Mouse (Mus musculus) neural tube, embryonic 15.5 days (tissue): ENCODE results near the gene Sema5b. TPM values are rescaled to one million over a fixed set of nuclear protein-coding genes. Genes with fewer than 3 reads are reported as not detected.
"Not testable (repeated sequence)": the region's sequence is repeated elsewhere in the genome, so short reads cannot be mapped to it uniquely, and the experiment has no call there.

Source experiments
- ATAC-seq: fragments of 200-750 bp; cut with Nextera tagmentation; 2 replicates; pipeline ENCODE4 v1.8.0; 2017; ENCODE audit warnings: mild to moderate bottlenecking, moderate TSS enrichment, moderate library complexity; ENCODE audit not compliant: low FRiP score
- H3K27ac ChIP-seq: fragments of 300-500 bp; sonication (generic); replicated peaks from 2 replicates; pipeline ENCODE4 v1.5.1; 2015; ENCODE audit warnings: mild to moderate bottlenecking, inconsistent platforms
- H3K27me3 ChIP-seq: fragments of 300-500 bp; sonication (generic); replicated peaks from 2 replicates; pipeline ENCODE4 v1.6.1; 2015; ENCODE audit warnings: inconsistent platforms
- H3K36me3 ChIP-seq: fragments of 300-500 bp; sonication (generic); 2 replicates; pipeline ENCODE4 v1.6.1; 2015; ENCODE audit warnings: inconsistent platforms
- H3K4me1 ChIP-seq: fragments of 300-500 bp; sonication (generic); 2 replicates; pipeline ENCODE4 v1.6.1; 2015; ENCODE audit warnings: inconsistent platforms
- H3K4me2 ChIP-seq: fragments of 300-500 bp; sonication (generic); 2 replicates; pipeline ENCODE4 v1.6.1; 2015; ENCODE audit warnings: inconsistent platforms, mild to moderate bottlenecking, moderate library complexity
- H3K4me3 ChIP-seq: fragments of 300-500 bp; sonication (generic); replicated peaks from 2 replicates; pipeline ENCODE4 v1.5.1; 2015; ENCODE audit warnings: mild to moderate bottlenecking, inconsistent platforms
- H3K9ac ChIP-seq: fragments of 300-500 bp; sonication (generic); replicated peaks from 2 replicates; pipeline ENCODE4 v1.6.1; 2015; ENCODE audit warnings: mild to moderate bottlenecking, inconsistent platforms
- H3K9me3 ChIP-seq: fragments of 300-500 bp; sonication (generic); replicated peaks from 2 replicates; pipeline ENCODE4 v1.6.1; 2016; ENCODE audit warnings: inconsistent platforms
- WGBS: fragments of 180-500 bp; shearing (Covaris S2); methylation state at CpG from one replicate; pipeline ENCODE4 v1.1.7; 2015; ENCODE audit warnings: mixed read lengths; 5-methylcytosine and 5-hydroxymethylcytosine counted together
- polyA plus RNA-seq: library from polyadenylated mRNA; unstranded; fragments of >200 nt; fragmentation: Nextera tagmentation; extraction: Ambion mirVana; gene quantifications from 2 replicates; pipeline ENCODE4 v1.2.1, GENCODE M21; 2015

Gene Sema5b
- polyA plus RNA-seq, 1 experiment from 2014 or later = 17.2 TPM

GRCm38 (mm10) chr16:35557038-35557437, 16.1 kb downstream of the Sema5b start:
- ATAC-seq = no peak
- Histone ChIP-seq H3K4me1 (peaks cover 19% of the 10 kb centered on the region), H3K9ac (no peak overlapping the region), H3K27ac (no peak overlapping the region), H3K4me3 (no peak overlapping the region), H3K4me2 (no peak overlapping the region), H3K9me3 (no peaks in the 10 kb centered on the region), H3K36me3 (no peaks in the 10 kb centered on the region), H3K27me3 (no peaks in the 10 kb centered on the region)
- 64% methylated on average over 6 of the region's 6 CpGs for WGBS

GRCm38 (mm10) chr16:35561541-35561940, 20.6 kb downstream of the Sema5b start:
- WGBS = 71% methylated on average over 6 of the region's 6 CpGs
- ATAC-seq = no peak
- no peak overlapping the region for H3K9ac ChIP-seq
- peaks cover 19% of the 10 kb centered on the region for H3K4me1 ChIP-seq
- H3K4me3 ChIP-seq = no peak overlapping the region
- H3K27ac ChIP-seq = no peak overlapping the region
- H3K36me3 ChIP-seq = no peaks in the 10 kb centered on the region
- no peaks in the 10 kb centered on the region for H3K9me3 ChIP-seq
- no peaks in the 10 kb centered on the region for H3K27me3 ChIP-seq
- no peak overlapping the region for H3K4me2 ChIP-seq

GRCm38 (mm10) chr16:35564246-35564905, 23.4 kb downstream of the Sema5b start:
- WGBS = 52% methylated on average over 22 of the region's 22 CpGs
- ATAC-seq = 0 out of 2 replicates have a peak, but pooled peaks have one; percentile 56

GRCm38 (mm10) chr16:35565601-35566000, 24.7 kb downstream of the Sema5b start:
- H3K27me3 ChIP-seq, H3K9me3 ChIP-seq, H3K4me3 ChIP-seq, ATAC-seq, H3K4me2 ChIP-seq, H3K27ac ChIP-seq, H3K36me3 ChIP-seq, H3K9ac ChIP-seq: not testable (repeated sequence)
- H3K4me1 ChIP-seq = peaks cover 40% of the 10 kb centered on the region
- WGBS = 93% methylated on average over 5 of the region's 5 CpGs

More at GRCm38 (mm10) chr16:35564246-35564905, 23.4 kb downstream of the Sema5b start:
- H3K27ac ChIP-seq = peak overlapping the region; percentile 28; the same call in 1 of the 2 replicates
- no peak overlapping the region for H3K4me3 ChIP-seq
- peaks cover 32% of the 10 kb centered on the region for H3K4me1 ChIP-seq
- no peaks in the 10 kb centered on the region for H3K36me3 ChIP-seq
- no peaks in the 10 kb centered on the region for H3K27me3 ChIP-seq
- H3K4me2 ChIP-seq = no peak overlapping the region
- H3K9me3 ChIP-seq = no peaks in the 10 kb centered on the region
- no peak overlapping the region for H3K9ac ChIP-seq

DNA sequence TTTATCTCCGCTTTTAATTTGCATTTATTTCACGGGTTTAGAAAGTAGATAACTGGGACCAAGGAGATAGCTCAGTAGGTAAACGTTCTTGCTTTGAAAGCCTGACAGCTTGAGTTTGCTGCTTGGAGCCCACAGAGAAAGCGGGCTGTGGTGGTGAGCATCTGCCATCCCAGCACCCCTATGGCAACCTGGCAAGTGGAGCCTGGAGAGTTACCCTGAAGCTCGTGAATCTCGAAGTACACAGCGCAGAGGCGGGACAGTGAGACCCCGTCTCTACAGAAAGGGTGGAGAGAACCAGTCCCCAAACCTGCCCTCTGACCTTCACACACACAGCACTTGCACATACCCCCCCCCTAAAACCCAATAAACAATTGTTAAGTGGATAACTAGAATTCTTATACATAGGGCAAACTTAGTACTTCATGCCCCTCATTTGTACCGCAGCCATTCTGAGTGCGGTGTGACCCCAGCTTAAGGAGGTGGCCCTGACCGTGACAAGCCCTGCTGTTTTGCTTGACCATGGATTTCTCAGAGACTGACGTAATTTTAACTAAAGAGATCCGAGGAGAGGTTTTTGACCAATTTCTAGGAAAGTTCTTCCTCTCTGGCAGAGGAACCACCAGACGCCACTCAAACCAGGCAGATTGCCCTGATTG, 27.4 kb downstream of the Sema5b start:
- no peaks in the 10 kb centered on the region for H3K36me3 ChIP-seq
- no peaks in the 10 kb centered on the region for H3K27me3 ChIP-seq
- H3K27ac ChIP-seq = no peak overlapping the region
- H3K4me3 ChIP-seq = no peak overlapping the region
- 47% methylated on average over 15 of the region's 15 CpGs for WGBS
- peak overlapping the region; percentile 2; the same call in 1 of the 2 replicates for H3K4me2 ChIP-seq
- H3K9me3 ChIP-seq = no peaks in the 10 kb centered on the region
- H3K9ac ChIP-seq = no peak overlapping the region
- ATAC-seq = no peak
- H3K4me1 ChIP-seq = peaks cover 42% of the 10 kb centered on the region

DNA sequence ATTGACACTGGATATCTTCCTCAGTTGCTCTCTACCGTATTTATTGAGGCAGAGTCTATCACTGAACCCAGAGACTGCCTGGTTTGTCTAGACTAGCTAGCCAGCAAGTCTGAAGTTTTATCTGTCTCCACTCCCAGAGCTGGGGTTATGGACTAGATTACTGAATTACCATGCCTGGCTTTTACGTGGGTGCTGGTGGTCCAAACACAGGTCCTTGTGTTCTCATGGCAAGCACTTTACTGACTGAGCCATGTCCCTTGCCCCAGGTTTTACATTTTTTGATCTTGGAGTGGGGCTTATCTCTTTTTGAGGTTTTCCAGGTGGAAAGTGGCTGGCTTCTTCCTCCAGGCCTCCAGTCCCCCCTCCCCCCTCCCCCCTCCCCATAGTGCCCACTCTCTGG, 28.4 kb downstream of the Sema5b start:
- no peak overlapping the region for H3K4me2 ChIP-seq
- H3K27ac ChIP-seq = no peak overlapping the region
- no peaks in the 10 kb centered on the region for H3K9me3 ChIP-seq
- ATAC-seq = no peak
- H3K9ac ChIP-seq = no peak overlapping the region
- WGBS = 67% methylated on average over 2 of the region's 2 CpGs
- no peak overlapping the region for H3K4me3 ChIP-seq
- no peaks in the 10 kb centered on the region for H3K27me3 ChIP-seq
- peaks cover 46% of the 10 kb centered on the region for H3K4me1 ChIP-seq
- no peaks in the 10 kb centered on the region for H3K36me3 ChIP-seq

DNA sequence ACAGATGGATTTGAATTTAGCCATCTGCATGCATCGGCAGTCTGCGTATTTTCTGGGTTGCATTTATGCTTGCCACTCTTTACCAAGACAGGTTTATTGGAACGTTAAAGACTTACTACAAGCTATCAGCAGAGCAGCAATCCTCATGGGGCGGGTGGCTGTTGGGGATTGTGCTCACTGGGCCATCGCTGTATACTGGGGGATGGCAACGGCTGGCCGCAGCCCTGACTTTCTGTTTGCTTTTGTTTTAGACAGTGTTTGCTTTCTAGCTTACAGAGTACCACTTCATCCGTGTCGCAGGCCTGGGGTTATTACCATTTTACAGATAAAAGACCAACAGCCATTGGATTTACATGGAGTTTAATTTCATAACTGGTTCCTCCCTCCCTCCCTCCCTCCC, 28.8 kb downstream of the Sema5b start:
- H3K36me3 ChIP-seq = no peaks in the 10 kb centered on the region
- H3K4me1 ChIP-seq = peaks cover 42% of the 10 kb centered on the region
- WGBS = 19% methylated on average over 9 of the region's 9 CpGs
- H3K4me2 ChIP-seq = no peak overlapping the region
- no peak overlapping the region for H3K4me3 ChIP-seq
- no peaks in the 10 kb centered on the region for H3K9me3 ChIP-seq
- H3K27me3 ChIP-seq = no peaks in the 10 kb centered on the region
- no peak for ATAC-seq
- no peak overlapping the region for H3K9ac ChIP-seq
- no peak overlapping the region for H3K27ac ChIP-seq

DNA sequence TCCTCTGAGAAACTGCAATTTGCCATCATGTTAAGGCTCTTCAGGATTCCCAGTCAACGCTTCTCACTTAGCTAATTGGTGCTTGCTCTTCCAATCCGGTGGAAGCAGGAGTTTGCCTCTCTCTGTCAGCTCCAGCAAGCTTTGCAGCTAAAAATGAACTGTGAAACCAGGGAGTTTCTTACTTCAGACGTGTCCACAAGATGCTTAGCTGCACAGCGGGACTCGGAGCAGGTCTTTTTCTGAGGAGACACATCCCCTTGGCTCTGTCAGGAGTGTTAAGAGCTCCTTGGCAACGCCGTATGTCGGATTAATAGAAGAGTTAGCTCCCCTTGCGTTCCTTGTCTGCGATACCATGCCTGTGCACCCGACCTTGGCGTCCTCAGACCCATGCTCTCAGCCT, 29.7 kb downstream of the Sema5b start:
- 52% methylated on average over 12 of the region's 12 CpGs for WGBS
- H3K27ac ChIP-seq = no peak overlapping the region
- no peaks in the 10 kb centered on the region for H3K9me3 ChIP-seq
- H3K27me3 ChIP-seq = no peaks in the 10 kb centered on the region
- no peaks in the 10 kb centered on the region for H3K36me3 ChIP-seq
- H3K4me3 ChIP-seq = no peak overlapping the region
- no peak for ATAC-seq
- H3K9ac ChIP-seq = no peak overlapping the region
- H3K4me1 ChIP-seq = peaks cover 47% of the 10 kb centered on the region
- no peak overlapping the region for H3K4me2 ChIP-seq

GRCm38 (mm10) chr16:35573586-35573985, 32.6 kb downstream of the Sema5b start:
- H3K4me1 ChIP-seq = peaks cover 35% of the 10 kb centered on the region

GRCm38 (mm10) chr16:35577181-35577941, 36.4 kb downstream of the Sema5b start:
- ATAC-seq = no peak

More at GRCm38 (mm10) chr16:35573586-35573985, 32.6 kb downstream of the Sema5b start:
- ATAC-seq = no peak
- Histone ChIP-seq H3K27ac (no peak overlapping the region), H3K4me2 (no peak overlapping the region), H3K9ac (no peak overlapping the region), H3K4me3 (no peak overlapping the region), H3K36me3 (no peaks in the 10 kb centered on the region), H3K27me3 (no peaks in the 10 kb centered on the region), H3K9me3 (no peaks in the 10 kb centered on the region)
- 88% methylated on average over 3 of the region's 3 CpGs for WGBS

DNA sequence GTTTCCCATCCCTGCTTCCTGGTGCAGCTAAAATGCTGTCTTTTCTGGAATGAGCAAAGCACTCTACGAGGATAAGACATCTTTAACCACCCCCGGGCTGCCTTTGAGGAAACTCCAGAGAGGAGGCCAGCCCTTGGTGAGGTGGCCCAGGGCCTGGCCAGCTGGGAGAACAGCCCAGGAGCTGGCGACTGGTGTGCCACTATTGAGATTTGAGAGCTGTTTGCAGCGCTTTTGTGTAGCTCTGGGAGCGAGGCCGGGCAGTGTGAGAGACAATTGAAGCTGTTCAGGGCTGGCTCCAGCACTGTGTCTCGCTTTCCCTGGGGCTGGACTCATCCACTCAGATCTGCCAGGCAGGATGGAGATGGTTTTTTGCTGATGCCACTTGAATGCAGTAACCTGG, 40.4 kb downstream of the Sema5b start:
- Histone ChIP-seq H3K27me3 (no peaks in the 10 kb centered on the region), H3K4me3 (no peak overlapping the region), H3K9me3 (no peaks in the 10 kb centered on the region), H3K27ac (peak overlapping the region; percentile 58), H3K36me3 (no peaks in the 10 kb centered on the region), H3K4me2 (no peak overlapping the region), H3K9ac (peak overlapping the region; percentile 11; the same call in 1 of the 2 replicates), H3K4me1 (peaks cover 33% of the 10 kb centered on the region)
- 23% methylated on average over 7 of the region's 7 CpGs for WGBS
- peak; percentile 54; the same call in 1 of the 2 replicates for ATAC-seq

More at GRCm38 (mm10) chr16:35577181-35577941, 36.4 kb downstream of the Sema5b start:
- Histone ChIP-seq H3K9me3 (no peaks in the 10 kb centered on the region), H3K4me1 (peaks cover 34% of the 10 kb centered on the region), H3K9ac (no peak overlapping the region), H3K27ac (no peak overlapping the region), H3K36me3 (no peaks in the 10 kb centered on the region), H3K27me3 (no peaks in the 10 kb centered on the region), H3K4me3 (no peak overlapping the region), H3K4me2 (no peak overlapping the region)
- WGBS = 50% methylated on average over 11 of the region's 11 CpGs
